ENCODE assay signal across 17 mouse cellular contexts in genomic region chr4:49540966-49541365, GRCm38 (mm10). TPM values are rescaled to one million over a fixed set of nuclear protein-coding genes. Genes with fewer than 3 reads are reported as not detected.
"Had no signal": no experiment of that assay in that cellular context is flagged by ENCODE, and none has a peak within 500 bp of the region (broad histone marks: within the 10 kb centered on the region; RNA-seq: fewer than 3 reads in every experiment).

No protein-coding gene starts in this region.

- H3K9ac ChIP-seq: limb, embryonic 13.5 days; liver, embryonic 12.5 days; lung, embryonic 14.5 days; neural tube, embryonic 15.5 days had no signal

- H3K4me1 ChIP-seq: limb, embryonic 13.5 days; liver, embryonic 12.5 days; midbrain, embryonic 10.5 days; neural tube, embryonic 15.5 days had no signal

- H3K4me3 ChIP-seq: limb, embryonic 13.5 days; liver, embryonic 12.5 days; midbrain, embryonic 10.5 days; myocyte; neural tube, embryonic 15.5 days had no signal

- DNase-seq: kidney, postnatal 14 days; left cerebral cortex, postnatal 4 days; lung, embryonic 14.5 days; lung, postnatal 10 days; lung, postnatal 4 days; midbrain, embryonic 14.5 days; right cerebral cortex, adult 18-20 months; right cerebral cortex, postnatal 25 days; thymus, postnatal 4 days had no signal

- H3K36me3 ChIP-seq: limb, embryonic 13.5 days; midbrain, embryonic 10.5 days; neural tube, embryonic 15.5 days had no signal

- H3K27ac ChIP-seq: limb, embryonic 13.5 days; liver, embryonic 12.5 days; midbrain, embryonic 10.5 days; neural tube, embryonic 15.5 days; stomach, postnatal 0 days had no signal

- H3K27me3 ChIP-seq: limb, embryonic 13.5 days; liver, embryonic 12.5 days; neural tube, embryonic 15.5 days had no signal

RNA-seq across cellular contexts. Expression of gene Aldob, which starts 8.4 kb away (rescaled TPM):
- total RNA-seq: megakaryocyte, adult 5-6 weeks had no signal
- polyA plus RNA-seq: lung, embryonic 14.5 days; midbrain, embryonic 10.5 days; midbrain, embryonic 14.5 days; myocyte; neural tube, embryonic 11.5 days had no signal

RNA-seq across cellular contexts. Expression of gene Baat, which starts 34.6 kb away (rescaled TPM):
- total RNA-seq: megakaryocyte, adult 5-6 weeks had no signal
- polyA plus RNA-seq: lung, embryonic 14.5 days; myocyte; neural tube, embryonic 15.5 days; stomach, postnatal 0 days had no signal

RNA-seq across cellular contexts. Expression of gene Tmem246, which starts 56.7 kb away (rescaled TPM):
- total RNA-seq: megakaryocyte, adult 5-6 weeks had no signal
